Mouse (Mus musculus): ENCODE data around the gene Gcnt2. TPM values are rescaled to one million over a fixed set of nuclear protein-coding genes. Genes with fewer than 3 reads are reported as not detected.

The Gcnt2 gene
- polyA plus RNA-seq, 2 experiments = 0.51 to 1.2 TPM

GRCm38 (mm10) chr13:40944346-40944745 is 84.8 kb downstream of the Gcnt2 start:
- H3K27me3 ChIP-seq (ENCODE audit: control insufficient read depth, insufficient read depth, low read length) = no peaks in the 10 kb centered on the region
- H3K4me1 ChIP-seq (replicated peaks; ENCODE audit: control insufficient read depth in 2 of 2, insufficient read depth in 2 of 2, low read length in 1 of 2) = peaks cover 0 to 3% of the 10 kb centered on the region in 2 experiments; a peak in 2 of 4 replicates
- 24% methylated on average over 3 of the region's 3 CpGs for WGBS (ENCODE audit: insufficient replicate concordance)
- ATAC-seq (ENCODE audit: insufficient read depth) = no peak
- H3K4me3 ChIP-seq (ENCODE audit: insufficient read depth in 1 of 2, low read depth in 2 of 2, low read length in 2 of 2) = no peak overlapping the region
- no peak overlapping the region for H3K9ac ChIP-seq (replicated peaks)
- no peaks in the 10 kb centered on the region for H3K36me3 ChIP-seq (replicated peaks; ENCODE audit: control insufficient read depth, insufficient read depth, low read depth)
- no peaks in the 10 kb centered on the region for H3K9me3 ChIP-seq (ENCODE audit: control insufficient read depth, low read length)
- H3K27ac ChIP-seq = no peak overlapping the region
- TF ChIP-seq CTCF (IDR thresholded peaks at IDR 0.05; ENCODE audit: low read depth) (no peak), EP300 (IDR thresholded peaks at IDR 0.05; ENCODE audit: low read depth) (no peak)
- H3K4me2 ChIP-seq (ENCODE audit: low read depth) = no peak overlapping the region
- no peak for DNase-seq (ENCODE audit: low read depth in 3 of 3, low spot score in 3 of 3)

GRCm38 (mm10) chr13:40946513-40946912 is 87.0 kb downstream of the Gcnt2 start:
- TF ChIP-seq CTCF (IDR thresholded peaks at IDR 0.05; ENCODE audit: low read depth) = no peak
- TF ChIP-seq EP300 (IDR thresholded peaks at IDR 0.05; ENCODE audit: low read depth) = no peak
- 23% methylated on average over 3 of the region's 3 CpGs for WGBS (ENCODE audit: insufficient replicate concordance)
- Histone ChIP-seq H3K27me3 (ENCODE audit: control insufficient read depth, insufficient read depth, low read length) (no peaks in the 10 kb centered on the region), H3K4me2 (ENCODE audit: low read depth) (no peak overlapping the region), H3K27ac (no peak overlapping the region), H3K9me3 (ENCODE audit: control insufficient read depth, low read length) (no peaks in the 10 kb centered on the region), H3K9ac (replicated peaks) (no peak overlapping the region), H3K36me3 (replicated peaks; ENCODE audit: control insufficient read depth, insufficient read depth, low read depth) (no peaks in the 10 kb centered on the region), H3K4me1 (replicated peaks; ENCODE audit: control insufficient read depth in 2 of 2, insufficient read depth in 2 of 2, low read length in 1 of 2) (peaks cover 0 to 3% of the 10 kb centered on the region in 2 experiments; a peak in 2 of 4 replicates), H3K4me3 (ENCODE audit: insufficient read depth in 1 of 2, low read depth in 2 of 2, low read length in 2 of 2) (no peak overlapping the region)
- DNase-seq (ENCODE audit: low read depth in 3 of 3, low spot score in 3 of 3) (no peak), ATAC-seq (ENCODE audit: insufficient read depth) (no peak)

- no peak overlapping the region for H3K4me2 ChIP-seq (ENCODE audit: low read depth)
- H3K4me3 ChIP-seq (ENCODE audit: insufficient read depth in 1 of 2, low read depth in 2 of 2, low read length in 2 of 2) = no peak overlapping the region
- no peak overlapping the region for H3K9ac ChIP-seq (replicated peaks)
- H3K36me3 ChIP-seq (replicated peaks; ENCODE audit: control insufficient read depth, insufficient read depth, low read depth) = no peaks in the 10 kb centered on the region
- TF ChIP-seq CTCF (IDR thresholded peaks at IDR 0.05; ENCODE audit: low read depth) = no peak
- TF ChIP-seq EP300 (IDR thresholded peaks at IDR 0.05; ENCODE audit: low read depth) = no peak
- DNase-seq (ENCODE audit: low read depth in 3 of 3, low spot score in 3 of 3) (no peak), ATAC-seq (ENCODE audit: insufficient read depth) (no peak)
- H3K4me1 ChIP-seq (replicated peaks; ENCODE audit: control insufficient read depth in 2 of 2, insufficient read depth in 2 of 2, low read length in 1 of 2) = peaks cover 0 to 3% of the 10 kb centered on the region in 2 experiments; a peak in 2 of 4 replicates
- H3K9me3 ChIP-seq (ENCODE audit: control insufficient read depth, low read length) = no peaks in the 10 kb centered on the region
- WGBS (ENCODE audit: insufficient replicate concordance) = 51% methylated on average over 7 of the region's 7 CpGs
- no peak overlapping the region for H3K27ac ChIP-seq
- H3K27me3 ChIP-seq (ENCODE audit: control insufficient read depth, insufficient read depth, low read length) = no peaks in the 10 kb centered on the region
These were observed 88.1 kb downstream of the Gcnt2 start for GRCm38 (mm10) chr13:40947538-40948205.

GRCm38 (mm10) chr13:40951386-40951976 is 91.9 kb downstream of the Gcnt2 start:
- Histone ChIP-seq H3K9ac (replicated peaks) (no peak overlapping the region), H3K4me2 (ENCODE audit: low read depth) (no peak overlapping the region), H3K27me3 (ENCODE audit: control insufficient read depth, insufficient read depth, low read length) (no peaks in the 10 kb centered on the region), H3K27ac (no peak overlapping the region), H3K9me3 (ENCODE audit: control insufficient read depth, low read length) (no peaks in the 10 kb centered on the region), H3K4me1 (replicated peaks; ENCODE audit: control insufficient read depth in 2 of 2, insufficient read depth in 2 of 2, low read length in 1 of 2) (no peaks in the 10 kb centered on the region; a peak in 1 of 4 replicates), H3K36me3 (replicated peaks; ENCODE audit: control insufficient read depth, insufficient read depth, low read depth) (no peaks in the 10 kb centered on the region), H3K4me3 (ENCODE audit: insufficient read depth in 1 of 2, low read depth in 2 of 2, low read length in 2 of 2) (no peak overlapping the region)
- 73% methylated on average over 10 of the region's 10 CpGs for WGBS (ENCODE audit: insufficient replicate concordance)
- no peak for TF ChIP-seq EP300 (IDR thresholded peaks at IDR 0.05; ENCODE audit: low read depth)
- no peak for TF ChIP-seq CTCF (IDR thresholded peaks at IDR 0.05; ENCODE audit: low read depth)
- ATAC-seq (ENCODE audit: insufficient read depth) (no peak), DNase-seq (ENCODE audit: low read depth in 3 of 3, low spot score in 3 of 3) (no peak)

GRCm38 (mm10) chr13:40953231-40953630 is 93.7 kb downstream of the Gcnt2 start:
- 57% methylated on average over 6 of the region's 6 CpGs for WGBS (ENCODE audit: insufficient replicate concordance)
- ATAC-seq (ENCODE audit: insufficient read depth) (no peak), DNase-seq (ENCODE audit: low read depth in 3 of 3, low spot score in 3 of 3) (peak in 1 of 3 experiments; percentile 16)
- Histone ChIP-seq H3K36me3 (replicated peaks; ENCODE audit: control insufficient read depth, insufficient read depth, low read depth) (no peaks in the 10 kb centered on the region), H3K4me2 (ENCODE audit: low read depth) (no peak overlapping the region), H3K4me3 (ENCODE audit: insufficient read depth in 1 of 2, low read depth in 2 of 2, low read length in 2 of 2) (no peak overlapping the region), H3K4me1 (replicated peaks; ENCODE audit: control insufficient read depth in 2 of 2, insufficient read depth in 2 of 2, low read length in 1 of 2) (no peaks in the 10 kb centered on the region), H3K27ac (no peak overlapping the region), H3K9me3 (ENCODE audit: control insufficient read depth, low read length) (no peaks in the 10 kb centered on the region), H3K27me3 (ENCODE audit: control insufficient read depth, insufficient read depth, low read length) (no peaks in the 10 kb centered on the region), H3K9ac (replicated peaks) (no peak overlapping the region)
- TF ChIP-seq EP300 (IDR thresholded peaks at IDR 0.05; ENCODE audit: low read depth) (no peak), CTCF (IDR thresholded peaks at IDR 0.05; ENCODE audit: low read depth) (no peak)
